Mouse (Mus musculus) gastrocnemius, adult 18-20 months (tissue): ENCODE measurements around the gene Ift46. TPM values are rescaled to one million over a fixed set of nuclear protein-coding genes. Genes with fewer than 3 reads are reported as not detected.

Experiments used
- DNase-seq: peaks from one replicate; pipeline ENCODE4 v3.0.0; 2021; ENCODE audit warnings: low spot score
- total RNA-seq, 2 experiments: library from RNA; stranded (reverse); gene quantifications; 2 replicates each; pipeline ENCODE4 v1.2.3; 2021

Ift46 gene
- total RNA-seq, 2 experiments from 2014 or later = 23.3 to 27.5 TPM

GRCm38 (mm10) chr9:44804678-44805077 is 37.0 kb downstream of the Ift46 start:
- no peak for DNase-seq

GRCm38 (mm10) chr9:44805536-44805935 is 37.8 kb downstream of the Ift46 start:
- no peak for DNase-seq

GRCm38 (mm10) chr9:44807141-44807540 is 39.4 kb downstream of the Ift46 start:
- no peak for DNase-seq

- no peak for DNase-seq
Measured at GRCm38 (mm10) chr9:44807778-44808177, 40.1 kb downstream of the Ift46 start.

- DNase-seq = no peak
Measured at GRCm38 (mm10) chr9:44810316-44810715, 42.6 kb downstream of the Ift46 start.

GRCm38 (mm10) chr9:44814179-44814578 is 46.5 kb downstream of the Ift46 start:
- no peak for DNase-seq

- no peak for DNase-seq
Measured at GRCm38 (mm10) chr9:44817522-44817921, 49.8 kb downstream of the Ift46 start.

- peak; percentile 34 for DNase-seq
Measured at GRCm38 (mm10) chr9:44819920-44820827, 52.5 kb downstream of the Ift46 start.

GRCm38 (mm10) chr9:44826660-44827059 is 59.0 kb downstream of the Ift46 start:
- no peak for DNase-seq

GRCm38 (mm10) chr9:44828944-44829343 is 61.2 kb downstream of the Ift46 start:
- DNase-seq = no peak

GRCm38 (mm10) chr9:44830506-44830905 is 62.8 kb downstream of the Ift46 start:
- DNase-seq = no peak

GRCm38 (mm10) chr9:44832356-44832755 is 64.6 kb downstream of the Ift46 start:
- no peak for DNase-seq

- DNase-seq = peak; percentile 81
Measured at GRCm38 (mm10) chr9:44836439-44836838, 68.7 kb downstream of the Ift46 start.

GRCm38 (mm10) chr9:44841241-44841640 is 73.5 kb downstream of the Ift46 start:
- DNase-seq = peak; percentile 42

Other genes with a start within 250 kb of the Ift46 start
- not detected for gene Cxcr5, start 206.0 kb upstream of the Ift46 start, total RNA-seq
- gene Ddx6, start 163.0 kb upstream of the Ift46 start, total RNA-seq = 10 to 100 TPM; 68.4 to 69.8 TPM
- not detected for gene Treh, start 94.7 kb upstream of the Ift46 start, total RNA-seq
- gene Phldb1, start 32.7 kb upstream of the Ift46 start, total RNA-seq = 10 to 100 TPM; 29.0 to 35.9 TPM
- gene Arcn1, start 63 bp upstream of the Ift46 start, total RNA-seq = 10 to 100 TPM; 70.7 to 81.5 TPM
- gene Tmem25, start 31.4 kb downstream of the Ift46 start, total RNA-seq = 1 to 10 TPM; 4.2 to 6.5 TPM
- gene Ttc36, start 35.2 kb downstream of the Ift46 start, total RNA-seq = under 1 TPM in 1 of 2 experiments, not detected in 1; 0.80 TPM
- gene Kmt2a, start 113.4 kb downstream of the Ift46 start, total RNA-seq = 10 to 100 TPM; 16.4 to 19.5 TPM
- 100 to 1,000 TPM; 671 to 820 TPM for gene Atp5l, start 152.8 kb downstream of the Ift46 start, total RNA-seq
- 10 to 100 TPM; 39.8 to 48.4 TPM for gene Ube4a, start 197.7 kb downstream of the Ift46 start, total RNA-seq
- gene Cd3g, start 212.5 kb downstream of the Ift46 start, total RNA-seq = not detected
- gene Cd3d, start 213.9 kb downstream of the Ift46 start, total RNA-seq = not detected
- not detected for gene Cd3e, start 241.7 kb downstream of the Ift46 start, total RNA-seq